Mouse (Mus musculus): ENCODE measurements around the gene Copa. TPM values are rescaled to one million over a fixed set of nuclear protein-coding genes. Genes with fewer than 3 reads are reported as not detected.
A peak's percentile ranks its signal among the peaks of the same experiment; 100 is the strongest.

The Copa gene
- polyA plus RNA-seq, 1 experiment: 53.1 TPM

DNA sequence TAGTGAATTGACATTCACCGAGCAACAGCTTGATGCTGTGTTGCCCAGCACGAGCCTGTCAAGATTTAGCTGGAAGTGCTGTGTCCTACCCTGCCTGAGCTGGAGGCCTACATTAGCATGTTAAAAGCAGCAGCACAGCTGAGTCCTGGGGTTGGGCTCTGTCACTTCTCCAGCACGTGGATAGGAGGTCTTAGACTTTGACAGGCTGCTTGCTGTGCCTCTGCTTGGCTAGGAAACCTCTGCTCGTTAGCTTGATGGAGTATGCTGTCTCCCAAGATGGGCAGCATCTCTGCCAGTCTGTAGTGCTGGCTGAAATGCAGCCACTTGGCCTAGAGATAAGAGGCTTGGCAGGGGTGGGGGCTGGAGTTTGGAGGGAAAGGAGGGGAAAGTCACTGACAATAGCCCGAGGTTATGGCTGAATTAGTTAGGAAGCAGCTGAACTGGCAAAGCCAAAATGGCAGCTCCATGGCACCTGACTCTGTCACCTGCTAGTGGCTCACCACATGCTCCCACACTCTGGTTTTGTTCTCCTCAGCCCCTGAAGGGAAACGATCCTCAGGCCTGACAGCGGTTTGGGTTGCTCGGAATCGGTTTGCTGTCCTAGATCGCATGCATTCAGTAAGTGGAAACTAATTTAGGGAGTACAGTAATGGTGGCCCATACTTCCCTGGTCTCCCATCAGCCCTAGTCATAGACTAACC lies 25.6 kb downstream of the Copa start:
- WGBS: 87% methylated on average over 10 of the region's 10 CpGs
- TF ChIP-seq CTCF (IDR thresholded peaks at IDR 0.05; ENCODE audit: insufficient read depth, low read length) (no peak), POLR2A (IDR thresholded peaks at IDR 0.05; ENCODE audit: borderline replicate concordance, extremely low read depth, low read depth, low read length) (no peak)
- no peak for DNase-seq
- Histone ChIP-seq H3K4me1 (ENCODE audit: control insufficient read depth, insufficient read depth, low read length) (no peaks in the 10 kb centered on the region), H3K4me3 (replicated peaks; ENCODE audit: extremely low read depth, low read depth, low read length) (no peak overlapping the region)

DNA sequence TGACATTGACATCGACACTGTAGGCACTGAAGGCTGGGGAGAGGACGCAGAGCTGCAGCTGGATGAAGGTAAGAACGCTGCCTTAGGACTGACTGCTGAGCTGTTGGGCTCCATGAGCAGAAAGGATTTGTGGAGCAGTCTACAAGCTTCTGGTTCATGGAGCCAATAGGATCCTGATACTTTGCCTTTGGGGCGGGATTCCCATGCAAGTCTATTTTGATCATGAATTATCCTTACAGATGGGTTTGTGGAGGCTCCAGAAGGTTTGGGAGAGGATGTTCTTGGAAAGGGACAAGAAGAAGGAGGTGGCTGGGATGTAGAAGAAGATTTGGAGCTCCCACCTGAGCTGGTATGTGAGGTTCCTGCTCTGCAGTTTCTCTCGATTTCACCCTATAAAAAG lies 34.6 kb downstream of the Copa start:
- H3K4me1 ChIP-seq (ENCODE audit: control insufficient read depth, insufficient read depth, low read length): no peaks in the 10 kb centered on the region
- H3K4me3 ChIP-seq (replicated peaks; ENCODE audit: extremely low read depth, low read depth, low read length): no peak overlapping the region
- 91% methylated on average over 5 of the region's 5 CpGs for WGBS
- TF ChIP-seq CTCF (IDR thresholded peaks at IDR 0.05; ENCODE audit: insufficient read depth, low read length): no peak
- TF ChIP-seq POLR2A (IDR thresholded peaks at IDR 0.05; ENCODE audit: borderline replicate concordance, extremely low read depth, low read depth, low read length): no peak
- DNase-seq: no peak

DNA sequence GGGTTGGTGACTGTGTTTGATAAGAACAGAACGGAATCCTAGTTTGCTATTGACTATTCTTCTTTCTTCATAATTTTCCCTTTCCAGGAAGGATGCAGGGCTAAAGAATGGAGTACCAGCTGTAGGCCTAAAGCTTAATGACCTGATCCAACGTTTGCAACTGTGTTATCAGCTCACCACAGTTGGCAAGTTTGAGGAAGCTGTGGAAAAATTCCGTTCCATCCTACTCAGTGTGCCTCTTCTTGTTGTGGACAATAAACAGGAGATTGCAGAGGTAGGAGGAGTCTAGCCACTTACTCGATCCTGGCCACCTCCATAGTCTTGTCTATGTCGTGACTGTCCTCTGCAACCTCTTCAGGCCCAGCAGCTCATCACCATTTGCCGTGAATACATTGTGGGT lies 36.8 kb downstream of the Copa start:
- no peak for DNase-seq
- TF ChIP-seq POLR2A (IDR thresholded peaks at IDR 0.05; ENCODE audit: borderline replicate concordance, extremely low read depth, low read depth, low read length): no peak
- no peak for TF ChIP-seq CTCF (IDR thresholded peaks at IDR 0.05; ENCODE audit: insufficient read depth, low read length)
- WGBS: 69% methylated on average over 6 of the region's 6 CpGs
- no peak overlapping the region for H3K4me3 ChIP-seq (replicated peaks; ENCODE audit: extremely low read depth, low read depth, low read length)
- no peaks in the 10 kb centered on the region for H3K4me1 ChIP-seq (ENCODE audit: control insufficient read depth, insufficient read depth, low read length)

DNA sequence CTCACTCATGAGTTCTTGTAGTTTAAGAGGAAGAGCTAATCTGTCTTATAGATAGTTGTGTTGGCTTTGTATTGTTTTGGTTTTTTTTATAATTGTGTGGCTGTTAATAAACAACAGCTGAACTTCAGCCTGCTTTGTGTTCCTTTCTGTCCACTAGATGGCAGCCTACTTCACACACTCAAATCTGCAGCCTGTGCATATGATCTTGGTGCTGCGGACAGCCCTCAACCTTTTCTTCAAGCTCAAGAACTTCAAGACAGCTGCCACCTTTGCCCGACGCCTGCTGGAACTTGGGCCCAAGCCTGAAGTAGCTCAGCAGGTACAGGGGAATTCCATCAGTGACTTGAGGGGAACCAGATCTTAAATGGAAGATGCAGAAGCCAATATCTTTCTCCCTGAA lies 37.4 kb downstream of the Copa start:
- TF ChIP-seq POLR2A (IDR thresholded peaks at IDR 0.05; ENCODE audit: borderline replicate concordance, extremely low read depth, low read depth, low read length) (no peak), CTCF (IDR thresholded peaks at IDR 0.05; ENCODE audit: insufficient read depth, low read length) (peak; percentile 59)
- Histone ChIP-seq H3K4me1 (ENCODE audit: control insufficient read depth, insufficient read depth, low read length) (no peaks in the 10 kb centered on the region), H3K4me3 (replicated peaks; ENCODE audit: extremely low read depth, low read depth, low read length) (no peak overlapping the region)
- DNase-seq: no peak
- 45% methylated on average over 3 of the region's 3 CpGs for WGBS

DNA sequence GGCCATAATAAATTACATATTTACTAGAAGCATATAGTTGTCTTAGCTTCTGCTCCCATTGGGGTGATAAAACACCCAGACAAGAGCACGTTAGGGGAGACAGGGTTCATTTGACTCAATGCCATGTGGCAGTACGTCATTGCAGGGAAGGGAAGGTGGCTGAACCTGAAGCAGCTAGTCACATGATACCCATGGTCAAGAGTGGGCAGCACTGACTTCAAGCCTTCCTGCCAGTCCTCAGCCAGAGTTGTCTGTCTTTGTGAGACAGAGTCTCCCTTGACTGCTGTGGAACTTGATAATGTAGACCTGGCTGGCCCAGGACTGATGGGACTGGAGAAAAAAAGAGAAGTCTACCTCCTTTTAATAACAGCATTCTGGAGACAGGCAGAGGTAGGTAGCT lies 40.3 kb downstream of the Copa start:
- H3K4me3 ChIP-seq (replicated peaks; ENCODE audit: extremely low read depth, low read depth, low read length): no peak overlapping the region
- WGBS: 77% methylated on average over 2 of the region's 2 CpGs
- TF ChIP-seq POLR2A (IDR thresholded peaks at IDR 0.05; ENCODE audit: borderline replicate concordance, extremely low read depth, low read depth, low read length): no peak
- DNase-seq: no peak
- peaks cover 9% of the 10 kb centered on the region for H3K4me1 ChIP-seq (ENCODE audit: control insufficient read depth, insufficient read depth, low read length)

DNA sequence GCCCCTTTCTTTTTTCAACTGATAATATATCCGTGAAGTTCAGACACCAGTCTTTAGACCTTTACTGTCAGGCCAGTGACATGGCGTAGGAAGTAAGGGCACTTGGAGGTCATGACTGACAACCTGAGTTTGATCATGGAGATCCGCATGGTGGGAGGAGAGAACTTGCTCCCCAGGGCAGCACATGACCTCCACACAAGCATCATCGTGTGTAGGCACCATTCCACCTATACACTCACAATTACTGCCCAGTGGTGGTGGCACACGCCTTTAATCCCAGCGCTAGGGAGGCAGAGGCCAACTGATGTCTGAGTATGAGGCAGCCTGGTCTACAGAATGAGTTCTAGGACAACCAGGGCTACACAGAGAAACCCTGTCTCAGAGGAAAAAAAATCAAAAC lies 42.2 kb downstream of the Copa start:
- Histone ChIP-seq H3K4me1 (ENCODE audit: control insufficient read depth, insufficient read depth, low read length) (peaks cover 9% of the 10 kb centered on the region), H3K4me3 (replicated peaks; ENCODE audit: extremely low read depth, low read depth, low read length) (no peak overlapping the region)
- 80% methylated on average over 6 of the region's 6 CpGs for WGBS
- DNase-seq: no peak
- TF ChIP-seq POLR2A (IDR thresholded peaks at IDR 0.05; ENCODE audit: borderline replicate concordance, extremely low read depth, low read depth, low read length) (no peak), CTCF (IDR thresholded peaks at IDR 0.05; ENCODE audit: insufficient read depth, low read length) (no peak)

DNA sequence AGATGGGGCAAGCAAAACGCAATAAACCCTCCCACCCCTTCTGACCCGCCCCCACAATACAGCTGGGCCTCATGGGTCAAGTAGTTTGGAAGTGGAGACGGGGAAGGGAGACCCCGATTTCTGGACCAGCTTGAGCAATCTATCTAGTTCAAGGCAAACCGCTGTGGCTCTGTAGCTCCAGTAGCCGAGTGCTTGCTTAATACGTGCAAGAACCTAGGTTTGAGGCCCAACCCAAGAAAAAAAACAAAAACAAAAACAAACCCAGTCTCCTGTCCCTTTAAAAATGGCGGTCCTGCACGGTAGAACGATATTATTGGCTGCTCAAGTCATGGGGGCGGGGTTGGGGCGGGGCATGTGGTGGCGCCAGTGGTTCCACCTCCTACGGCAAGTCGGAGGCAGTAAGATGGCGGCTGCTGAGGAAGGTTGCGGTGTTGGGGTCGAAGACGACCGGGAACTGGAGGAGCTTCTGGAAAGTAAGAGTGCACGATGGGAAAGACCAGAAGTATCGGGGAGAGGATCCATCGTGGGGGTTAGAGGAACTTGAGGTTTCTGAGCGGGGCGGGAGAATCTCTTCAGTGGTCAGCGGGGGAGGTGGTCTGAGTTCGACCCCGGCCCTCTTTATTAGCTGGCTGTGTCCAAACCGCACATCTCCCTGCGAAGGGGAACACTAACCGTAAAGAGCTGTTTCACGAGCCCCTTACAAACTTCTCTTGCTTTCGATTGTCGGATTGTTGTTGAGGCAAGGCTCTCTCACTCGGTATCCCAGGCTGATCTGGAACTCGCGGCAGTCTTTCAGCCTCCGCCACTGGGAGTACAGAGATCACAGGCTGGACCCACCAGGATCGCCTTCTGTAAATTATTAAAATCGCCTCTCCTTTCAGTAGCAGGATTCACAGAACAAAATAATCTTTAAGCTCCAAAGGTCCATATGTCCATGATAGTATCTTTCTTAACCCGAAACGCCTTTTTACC lies 44.3 kb downstream of the Copa start, which contains the start of gene Pex19:
Gene Pex19, plus strand, starts transcription at position 380 of the 972 bp plus-strand sequence.
- TF ChIP-seq CTCF (IDR thresholded peaks at IDR 0.05; ENCODE audit: insufficient read depth, low read length) (no peak), POLR2A (IDR thresholded peaks at IDR 0.05; ENCODE audit: borderline replicate concordance, extremely low read depth, low read depth, low read length) (peak; percentile 83; the same call in 1 of the 2 replicates)
- H3K4me3 ChIP-seq (replicated peaks; ENCODE audit: extremely low read depth, low read depth, low read length): peak within 1 kb of the TSS; percentile 99
- H3K4me1 ChIP-seq (ENCODE audit: control insufficient read depth, insufficient read depth, low read length): peaks cover 9% of the 10 kb centered on the region
- DNase-seq: peak; percentile 75
- WGBS: under 1% methylated on average over 42 of the region's 42 CpGs

DNA sequence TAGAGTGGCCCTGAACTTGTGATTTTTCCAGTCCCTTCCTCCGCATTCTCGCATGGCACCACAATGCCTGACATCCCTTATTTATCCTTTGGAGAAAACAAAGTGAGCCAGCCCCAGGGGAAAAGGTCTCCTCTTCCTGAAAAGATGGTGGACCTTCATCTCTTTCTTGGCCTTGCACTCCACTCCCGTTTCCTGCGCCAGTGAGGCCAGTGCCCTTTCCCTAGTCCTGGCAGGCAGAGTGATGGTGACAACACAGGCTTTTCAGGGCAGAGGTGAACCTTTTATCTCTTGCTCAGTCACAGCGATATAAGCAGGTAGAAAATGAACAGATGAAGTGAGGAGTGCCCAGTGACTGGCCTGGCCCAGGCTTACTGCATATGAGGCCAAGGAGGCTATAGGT lies 45.2 kb downstream of the Copa start:
- no peak for DNase-seq
- H3K4me1 ChIP-seq (ENCODE audit: control insufficient read depth, insufficient read depth, low read length): peaks cover 9% of the 10 kb centered on the region
- TF ChIP-seq POLR2A (IDR thresholded peaks at IDR 0.05; ENCODE audit: borderline replicate concordance, extremely low read depth, low read depth, low read length) (no peak), CTCF (IDR thresholded peaks at IDR 0.05; ENCODE audit: insufficient read depth, low read length) (no peak)
- WGBS: 21% methylated on average over 5 of the region's 5 CpGs
- H3K4me3 ChIP-seq (replicated peaks; ENCODE audit: extremely low read depth, low read depth, low read length): peak overlapping the region; percentile 99

DNA sequence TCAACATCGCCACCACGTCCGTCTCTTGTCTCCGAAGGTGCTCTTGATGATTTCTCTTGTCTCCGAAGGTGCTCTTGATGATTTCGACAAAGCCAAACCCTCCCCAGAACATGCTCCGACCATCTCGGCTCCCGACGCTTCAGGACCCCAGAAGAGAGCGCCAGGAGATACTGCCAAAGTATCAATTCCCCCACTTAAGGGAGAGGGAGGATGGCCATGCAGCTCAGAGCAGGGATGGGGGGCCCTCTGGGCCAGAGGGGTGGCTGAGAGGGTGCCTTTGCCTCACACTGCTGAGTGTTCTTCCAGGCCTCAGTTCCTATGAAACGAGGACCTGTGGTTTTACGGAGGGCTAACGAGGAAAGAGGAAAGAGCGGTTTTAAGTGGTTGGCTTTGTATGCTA lies 46.2 kb downstream of the Copa start:
- no peak for TF ChIP-seq CTCF (IDR thresholded peaks at IDR 0.05; ENCODE audit: insufficient read depth, low read length)
- TF ChIP-seq POLR2A (IDR thresholded peaks at IDR 0.05; ENCODE audit: borderline replicate concordance, extremely low read depth, low read depth, low read length): no peak

More for the DNA sequence above, 46.2 kb downstream of the Copa start:
- H3K4me1 ChIP-seq (ENCODE audit: control insufficient read depth, insufficient read depth, low read length): peaks cover 9% of the 10 kb centered on the region
- DNase-seq: no peak
- H3K4me3 ChIP-seq (replicated peaks; ENCODE audit: extremely low read depth, low read depth, low read length): no peak overlapping the region
- 92% methylated on average over 15 of the region's 15 CpGs for WGBS
